Mouse (Mus musculus): ENCODE measurements at regions not wholly inside any gene's neighbourhood (a gene's known extent, or its start where the extent isn't known, plus 50 kb on each side); places are given as distances from the start of the nearest gene placed in this dataset.
"Not testable (repeated sequence)": the region's sequence is repeated elsewhere in the genome, so short reads cannot be mapped to it uniquely, and the experiment has no call there.

DNA sequence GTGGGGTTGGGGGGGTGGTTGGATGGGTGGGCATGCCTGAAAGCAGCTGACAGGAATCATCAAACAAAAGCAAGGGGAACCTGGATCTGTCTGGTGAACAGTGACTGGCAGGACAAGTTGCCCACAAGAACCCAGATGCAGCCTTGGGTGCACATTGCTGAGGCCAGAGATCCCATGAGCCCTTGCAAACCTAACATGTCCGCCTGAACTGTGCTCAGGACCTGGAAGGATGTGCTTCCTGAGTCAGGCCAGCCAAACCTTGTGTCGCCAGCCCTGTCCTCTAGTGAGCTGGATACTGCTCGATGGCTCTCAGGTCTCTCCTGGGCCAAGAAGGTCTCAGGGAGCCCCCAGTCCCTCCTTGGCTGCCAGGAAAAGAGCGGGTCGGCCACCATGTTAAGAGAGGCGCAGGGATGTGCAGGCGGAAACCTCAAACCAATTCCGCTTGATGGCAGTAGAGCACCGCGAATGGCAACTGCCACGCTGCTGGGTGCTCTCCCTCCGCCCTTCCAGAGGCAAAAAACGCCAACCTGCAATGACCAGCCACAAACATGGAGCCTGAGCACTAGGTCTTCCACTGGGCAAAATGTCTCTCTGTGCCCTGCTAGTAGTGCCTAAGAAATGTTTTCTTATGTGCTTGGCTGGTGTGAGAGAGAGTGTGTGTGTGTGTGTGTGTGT, 140.2 kb downstream of the Pls3 start:
- not testable (repeated sequence) for DNase-seq

DNA sequence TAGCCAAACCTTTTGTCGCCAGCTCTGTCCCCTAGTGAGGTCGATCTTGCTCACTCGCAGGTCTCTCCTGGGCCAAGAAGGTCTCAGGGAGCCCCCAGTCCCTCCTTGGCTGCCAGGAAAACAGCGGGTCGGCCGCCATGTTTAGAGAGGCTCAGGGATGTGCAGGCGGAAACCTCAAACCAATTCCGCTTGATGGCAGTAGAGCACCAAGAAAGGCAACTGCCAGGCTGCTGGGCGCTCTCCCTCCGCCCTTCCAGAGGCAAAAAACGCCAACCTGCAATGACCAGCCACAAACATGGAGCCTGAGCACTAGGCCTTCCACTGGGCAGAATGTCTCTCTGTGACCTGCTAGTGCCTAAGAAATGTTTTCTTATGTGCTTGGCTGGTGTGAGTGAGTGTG, 141.3 kb downstream of the Pls3 start:
- DNase-seq, result not testable (repeated sequence)

DNA sequence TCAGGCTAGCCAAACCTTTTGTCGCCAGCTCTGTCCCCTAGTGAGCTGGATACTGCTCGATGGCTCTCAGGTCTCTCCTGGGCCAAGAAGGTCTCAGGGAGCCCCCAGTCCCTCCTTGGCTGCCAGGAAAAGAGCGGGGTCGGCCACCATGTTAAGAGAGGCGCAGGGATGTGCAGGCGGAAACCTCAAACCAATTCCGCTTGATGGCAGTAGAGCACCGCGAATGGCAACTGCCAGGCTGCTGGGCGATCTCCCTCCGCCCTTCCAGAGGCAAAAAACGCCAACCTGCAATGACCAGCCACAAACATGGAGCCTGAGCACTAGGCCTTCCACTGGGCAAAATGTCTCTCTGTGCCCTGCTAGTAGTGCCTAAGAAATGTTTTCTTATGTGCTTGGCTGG, 145.2 kb downstream of the Pls3 start:
- DNase-seq, result not testable (repeated sequence)

DNA sequence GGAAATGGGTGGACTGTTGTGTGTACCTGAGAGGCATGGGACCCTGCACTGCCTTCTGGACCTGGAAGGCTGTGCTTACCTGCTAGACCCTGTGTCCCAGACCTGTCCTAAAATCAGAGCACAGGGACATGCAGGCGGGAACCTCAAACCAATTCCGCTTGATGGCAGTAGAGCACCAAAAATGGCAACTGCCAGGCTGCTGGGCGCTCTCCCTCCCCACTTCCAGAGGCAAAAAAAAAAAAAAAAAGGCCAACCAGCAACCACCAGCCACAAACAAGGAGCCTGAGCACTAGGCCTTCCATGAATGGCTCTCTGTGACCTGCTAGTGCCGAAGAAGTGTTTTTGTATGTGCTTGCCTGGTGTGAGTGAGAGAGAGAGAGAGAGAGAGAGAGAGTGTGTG, 146.5 kb downstream of the Pls3 start:
- no peak for DNase-seq

DNA sequence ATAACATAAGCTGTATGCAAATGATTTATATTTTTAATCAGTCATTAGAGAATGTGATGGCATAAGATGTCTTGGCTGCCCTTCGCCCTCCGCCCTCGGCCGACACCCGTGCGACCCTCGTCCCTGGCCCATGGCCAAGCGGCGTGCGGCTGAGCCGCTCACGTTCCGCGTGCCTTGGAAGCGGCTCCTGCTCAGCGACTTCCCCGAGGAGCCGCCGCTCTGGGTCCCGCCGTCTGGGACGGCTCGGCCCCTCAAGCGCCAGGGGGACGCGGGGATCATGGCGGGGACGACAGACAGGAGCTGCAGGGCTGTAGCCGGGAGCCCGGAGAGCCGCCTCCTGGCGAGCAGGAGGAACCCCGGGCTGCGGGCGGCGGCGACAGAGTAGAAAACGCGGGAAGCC, 145.5 kb upstream of the Rab39b start:
- DNase-seq, result not testable (repeated sequence)

DNA sequence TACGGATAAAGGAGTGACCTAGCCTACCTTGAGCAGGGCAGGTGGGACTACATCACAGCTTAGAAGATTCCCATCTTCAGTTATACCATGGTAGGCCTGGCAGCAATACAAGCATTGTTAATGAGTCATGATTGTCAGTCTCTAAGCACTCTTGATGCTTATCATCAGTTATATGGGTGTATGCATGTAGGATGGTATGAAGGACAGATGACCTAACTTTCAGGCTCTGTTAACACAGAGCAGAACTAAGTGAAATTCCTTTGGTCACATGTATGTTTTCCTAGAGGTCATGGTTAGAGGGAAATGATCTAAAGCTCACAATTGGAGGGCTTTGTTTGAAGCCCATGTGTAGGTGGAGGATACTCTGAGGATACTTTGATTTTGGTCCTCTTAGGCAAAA, 121.9 kb upstream of the Rab39b start:
- no peak for DNase-seq

DNA sequence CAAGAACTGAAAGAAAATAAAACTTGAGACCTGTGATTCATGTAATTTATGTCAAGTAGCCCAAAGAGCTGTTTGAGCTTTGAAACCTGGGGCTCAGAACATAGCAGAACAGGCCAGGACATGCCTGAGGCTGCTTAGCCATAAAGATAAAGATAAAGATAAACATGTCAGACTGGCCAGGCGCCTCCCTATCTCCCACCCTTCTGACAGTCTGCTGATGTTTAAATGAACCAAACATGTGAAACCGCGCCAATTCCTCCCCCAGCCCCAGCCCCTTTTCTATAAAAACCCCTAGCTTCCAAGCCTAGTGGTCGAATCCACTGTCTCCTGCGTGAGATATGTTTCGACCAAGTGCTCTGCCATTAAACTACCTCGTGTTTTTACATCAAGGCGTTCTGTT, 97.2 kb upstream of the Rab39b start:
- peak; percentile 3 for DNase-seq

DNA sequence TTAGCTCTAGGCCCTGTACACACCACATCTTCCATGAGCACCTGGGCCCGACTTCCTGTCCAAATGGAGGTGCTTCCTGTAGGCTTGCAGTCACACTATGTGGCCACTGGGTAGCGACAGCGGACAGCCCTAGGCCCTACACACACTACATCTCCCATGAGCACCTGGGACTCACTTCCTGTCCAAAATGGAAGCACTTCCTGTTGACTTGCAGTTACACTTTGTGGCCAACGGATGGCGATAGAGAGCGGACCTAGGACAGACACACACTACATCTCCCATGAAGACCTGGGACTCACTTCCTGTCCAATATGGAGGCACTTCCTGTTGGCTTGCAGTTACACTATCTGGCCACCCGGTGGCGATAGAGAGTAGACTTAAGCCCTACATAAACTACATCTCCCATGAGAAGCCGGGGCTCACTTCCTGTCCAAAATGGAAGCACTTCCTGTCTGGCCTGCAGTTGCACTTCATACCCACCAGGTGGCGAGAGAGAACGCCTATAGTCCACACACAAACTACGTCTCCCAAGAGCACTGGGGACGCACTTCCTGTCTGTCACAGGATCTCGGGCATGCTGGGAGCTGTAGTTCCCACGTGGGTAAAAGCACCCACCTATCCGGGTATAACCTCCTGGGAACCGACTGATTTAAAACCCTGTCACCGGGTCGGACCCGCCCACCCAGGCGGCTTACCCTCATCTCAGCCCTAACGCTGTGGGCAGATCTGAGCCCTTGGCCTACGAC, 96.1 kb upstream of the Rab39b start:
- DNase-seq, result peak; percentile 99

DNA sequence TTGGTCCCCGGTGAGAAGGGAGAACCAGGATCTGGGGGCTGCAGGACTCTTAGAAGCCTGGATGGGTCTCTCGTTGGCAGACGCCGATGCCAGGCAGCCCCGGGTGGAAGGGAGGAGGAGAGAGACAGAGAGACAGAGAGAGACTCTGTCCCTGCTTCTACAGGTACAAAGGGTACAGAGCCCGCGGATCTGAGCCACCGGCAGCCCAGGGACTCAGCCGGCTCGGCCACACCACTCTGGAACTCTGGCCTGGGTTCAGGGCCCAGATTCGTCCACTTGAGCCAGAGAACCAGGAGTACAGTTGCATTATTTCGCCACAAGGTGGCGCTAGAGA, 95.5 kb upstream of the Rab39b start:
- no peak for DNase-seq

DNA sequence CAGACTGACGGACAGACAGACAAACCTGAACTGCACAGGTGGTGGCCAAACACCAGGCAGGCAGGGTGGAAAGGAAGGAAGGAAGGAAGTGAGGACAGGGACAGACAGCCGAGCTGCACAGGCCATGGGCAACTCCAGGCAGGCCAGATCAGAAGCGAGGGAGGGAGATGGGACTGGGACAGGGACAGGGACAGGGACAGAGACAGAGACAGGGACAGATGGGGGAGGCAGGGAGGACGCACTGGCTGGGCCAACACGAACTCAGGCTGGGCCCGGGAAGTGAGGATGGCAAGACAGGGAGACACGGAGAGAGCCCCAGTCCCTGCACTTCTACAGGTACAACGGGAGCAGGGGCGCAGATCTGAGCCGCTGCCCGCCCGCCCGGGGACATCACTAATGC, 94.9 kb upstream of the Rab39b start:
- DNase-seq, result no peak

DNA sequence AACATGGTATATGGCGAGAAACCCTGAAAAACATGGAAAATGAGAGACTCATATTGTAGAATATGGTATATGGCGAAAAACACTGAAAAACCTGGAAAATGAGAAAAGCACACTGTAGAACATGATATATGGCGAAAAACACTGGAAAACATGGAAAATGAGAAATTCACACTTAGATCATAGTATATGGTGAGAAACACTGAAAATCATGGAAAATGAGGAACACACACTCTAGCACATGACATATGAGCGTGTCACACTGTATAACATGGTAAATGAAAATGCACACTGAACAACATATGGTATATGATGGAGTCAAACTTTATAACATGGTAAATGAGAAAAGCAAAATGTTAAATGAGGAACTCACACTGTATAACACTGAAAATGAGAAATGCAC, 89.6 kb upstream of the Rab39b start:
- no peak for DNase-seq

DNA sequence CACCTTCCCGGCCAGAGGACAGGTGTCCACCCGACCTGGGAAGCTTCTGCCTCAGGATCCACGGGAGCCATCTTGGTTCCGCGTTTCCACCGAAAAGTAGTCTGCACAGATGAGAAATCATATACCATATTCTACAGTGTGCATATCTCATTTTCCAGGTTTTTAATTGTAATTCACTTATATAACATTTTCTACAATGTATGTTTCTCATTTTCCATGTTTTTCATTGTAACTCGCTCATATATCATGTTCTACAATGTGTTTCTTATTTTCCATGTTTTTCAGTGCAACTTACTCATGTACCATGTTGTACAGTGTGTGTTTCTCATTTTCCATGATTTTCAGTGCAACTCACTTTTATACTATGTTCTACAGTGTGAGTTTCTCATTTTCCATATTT, 65.4 kb upstream of the Rab39b start:
- no peak for DNase-seq
